Mouse (Mus musculus) lung, embryonic 16.5 days (tissue): ENCODE measurements around the gene Cbx5. TPM values are rescaled to one million over a fixed set of nuclear protein-coding genes. Genes with fewer than 3 reads are reported as not detected.
A peak's percentile ranks its signal among the peaks of the same experiment; 100 is the strongest.

Experiments used
- ATAC-seq: fragments of 200-750 bp; cut with Nextera tagmentation; 2 replicates; pipeline ENCODE4 v1.8.0; 2017; ENCODE audit warnings: low read depth, mild to moderate bottlenecking, moderate library complexity
- H3K27ac ChIP-seq: fragments of 300-500 bp; sonication (generic); 2 replicates; pipeline ENCODE4 v1.5.1; 2014; ENCODE audit warnings: mild to moderate bottlenecking, control low read depth, low read length
- H3K27me3 ChIP-seq: fragments of 300-500 bp; sonication (generic); 2 replicates; pipeline ENCODE4 v1.6.1; 2014; ENCODE audit warnings: low read depth, low read length, mixed read lengths; ENCODE audit not compliant: control insufficient read depth, insufficient read depth
- H3K36me3 ChIP-seq: fragments of 300-500 bp; sonication (generic); 2 replicates; pipeline ENCODE4 v1.6.1; 2014; ENCODE audit warnings: low read length; ENCODE audit not compliant: control insufficient read depth, insufficient read depth
- H3K4me1 ChIP-seq: fragments of 300-500 bp; sonication (generic); replicated peaks from 2 replicates; pipeline ENCODE4 v1.6.1; 2014; ENCODE audit warnings: low read length, mixed read lengths; ENCODE audit not compliant: control insufficient read depth, insufficient read depth
- H3K4me2 ChIP-seq: fragments of 300-500 bp; sonication (generic); 2 replicates; pipeline ENCODE4 v1.6.1; 2014; ENCODE audit warnings: low read depth, low read length, control low read depth
- H3K4me3 ChIP-seq: fragments of 300-500 bp; sonication (generic); 2 replicates; pipeline ENCODE4 v1.5.1; 2014; ENCODE audit warnings: mild to moderate bottlenecking, low read length, control low read depth
- H3K9ac ChIP-seq: fragments of 300-500 bp; sonication (generic); 2 replicates; pipeline ENCODE4 v1.6.1; 2014; ENCODE audit warnings: low read length, control low read depth
- H3K9me3 ChIP-seq: fragments of 300-500 bp; sonication (generic); 2 replicates; pipeline ENCODE4 v1.6.1; 2016; ENCODE audit warnings: low read length; ENCODE audit not compliant: control insufficient read depth
- WGBS: fragments of 180-500 bp; shearing (Covaris S2); extraction: QIAGEN DNeasy Blood & Tissue Kit; methylation state at CpG from one replicate; pipeline ENCODE4 v1.1.7; 2014; 5-methylcytosine and 5-hydroxymethylcytosine counted together
- polyA plus RNA-seq: library from polyadenylated mRNA; unstranded; fragments of >200 nt; fragmentation: Nextera tagmentation; extraction: Ambion mirVana; gene quantifications from 2 replicates; pipeline ENCODE4 v1.2.1, GENCODE M21; 2015

Gene Cbx5
- polyA plus RNA-seq, 1 experiment from 2014 or later: 102 TPM

GRCm38 (mm10) chr15:103163182-103163919 lies 76.3 kb downstream of the Cbx5 start:
- Histone ChIP-seq H3K9ac (peak overlapping the region; percentile 76), H3K4me2 (peak overlapping the region; percentile 75), H3K36me3 (no peaks in the 10 kb centered on the region), H3K4me1 (peaks cover 4% of the 10 kb centered on the region), H3K4me3 (peak overlapping the region; percentile 79), H3K27me3 (peaks cover 25% of the 10 kb centered on the region), H3K27ac (no peak overlapping the region), H3K9me3 (no peaks in the 10 kb centered on the region)
- 7% methylated on average over 25 of the region's 25 CpGs for WGBS
- ATAC-seq: peak; percentile 87

GRCm38 (mm10) chr15:103157585-103157984 lies 82.0 kb downstream of the Cbx5 start:
- WGBS: 69% methylated on average over 10 of the region's 10 CpGs
- Histone ChIP-seq H3K36me3 (no peaks in the 10 kb centered on the region), H3K27ac (no peak overlapping the region), H3K9me3 (no peaks in the 10 kb centered on the region), H3K4me2 (no peak overlapping the region), H3K9ac (no peak overlapping the region), H3K4me1 (peaks cover 3% of the 10 kb centered on the region), H3K4me3 (no peak overlapping the region), H3K27me3 (no peaks in the 10 kb centered on the region)
- ATAC-seq: no peak

- 49% methylated on average over 7 of the region's 7 CpGs for WGBS
- Histone ChIP-seq H3K27ac (no peak overlapping the region), H3K9ac (no peak overlapping the region), H3K4me3 (no peak overlapping the region), H3K4me1 (0 out of 2 replicates have a peak, but pooled peaks cover 2% of the 10 kb centered on the region), H3K4me2 (no peak overlapping the region), H3K9me3 (no peaks in the 10 kb centered on the region), H3K36me3 (no peaks in the 10 kb centered on the region), H3K27me3 (no peaks in the 10 kb centered on the region)
- ATAC-seq: no peak
Measured at GRCm38 (mm10) chr15:103156890-103157289, 82.7 kb downstream of the Cbx5 start.

- Histone ChIP-seq H3K4me2 (no peak overlapping the region), H3K27me3 (no peaks in the 10 kb centered on the region), H3K36me3 (no peaks in the 10 kb centered on the region), H3K9ac (no peak overlapping the region), H3K4me1 (0 out of 2 replicates have a peak, but pooled peaks cover 2% of the 10 kb centered on the region), H3K9me3 (no peaks in the 10 kb centered on the region), H3K4me3 (no peak overlapping the region), H3K27ac (no peak overlapping the region)
- no peak for ATAC-seq
- WGBS: 44% methylated on average over 32 of the region's 32 CpGs
Measured at GRCm38 (mm10) chr15:103155366-103156321, 84.0 kb downstream of the Cbx5 start.

- WGBS: 74% methylated on average over 4 of the region's 4 CpGs
- no peak for ATAC-seq
- Histone ChIP-seq H3K9me3 (no peaks in the 10 kb centered on the region), H3K27ac (no peak overlapping the region), H3K4me3 (no peak overlapping the region), H3K9ac (no peak overlapping the region), H3K4me1 (0 out of 2 replicates have a peak, but pooled peaks cover 2% of the 10 kb centered on the region), H3K27me3 (peaks cover 7% of the 10 kb centered on the region), H3K36me3 (no peaks in the 10 kb centered on the region), H3K4me2 (no peak overlapping the region)
Measured at GRCm38 (mm10) chr15:103152890-103153610, 86.6 kb downstream of the Cbx5 start.

GRCm38 (mm10) chr15:103152371-103152770 lies 87.2 kb downstream of the Cbx5 start:
- Histone ChIP-seq H3K4me3 (no peak overlapping the region), H3K4me2 (no peak overlapping the region), H3K36me3 (no peaks in the 10 kb centered on the region), H3K27me3 (peaks cover 14% of the 10 kb centered on the region), H3K9me3 (no peaks in the 10 kb centered on the region), H3K27ac (no peak overlapping the region), H3K4me1 (0 out of 2 replicates have a peak, but pooled peaks cover 2% of the 10 kb centered on the region), H3K9ac (no peak overlapping the region)
- 71% methylated on average over 3 of the region's 3 CpGs for WGBS
- no peak for ATAC-seq

GRCm38 (mm10) chr15:103147779-103148178 lies 91.8 kb downstream of the Cbx5 start:
- no peak overlapping the region for H3K4me3 ChIP-seq
- peaks cover 54% of the 10 kb centered on the region for H3K27me3 ChIP-seq
- no peaks in the 10 kb centered on the region for H3K9me3 ChIP-seq
- 47% methylated on average over 9 of the region's 9 CpGs for WGBS
- H3K9ac ChIP-seq: no peak overlapping the region
- H3K36me3 ChIP-seq: no peaks in the 10 kb centered on the region
- peaks cover 8% of the 10 kb centered on the region for H3K4me1 ChIP-seq
- no peak overlapping the region for H3K4me2 ChIP-seq
- no peak for ATAC-seq
- H3K27ac ChIP-seq: no peak overlapping the region

GRCm38 (mm10) chr15:103147422-103147690 lies 92.3 kb downstream of the Cbx5 start:
- Histone ChIP-seq H3K36me3 (no peaks in the 10 kb centered on the region), H3K4me1 (peaks cover 5% of the 10 kb centered on the region), H3K9ac (no peak overlapping the region), H3K4me2 (peak overlapping the region; percentile 79; the same call in 1 of the 2 replicates), H3K4me3 (no peak overlapping the region), H3K9me3 (no peaks in the 10 kb centered on the region), H3K27me3 (peaks cover 54% of the 10 kb centered on the region), H3K27ac (no peak overlapping the region)
- no peak for ATAC-seq
- 28% methylated on average over 3 of the region's 3 CpGs for WGBS
